Mouse (Mus musculus) neural tube, embryonic 14.5 days (tissue): ENCODE data around the gene Nps. TPM values are rescaled to one million over a fixed set of nuclear protein-coding genes. Genes with fewer than 3 reads are reported as not detected.
"Not testable (repeated sequence)": the region's sequence is repeated elsewhere in the genome, so short reads cannot be mapped to it uniquely, and the experiment has no call there.

Experiments used
- ATAC-seq: fragments of 200-750 bp; cut with Nextera tagmentation; 2 replicates; pipeline ENCODE4 v1.8.0; 2017; ENCODE audit warnings: low read depth, mild to moderate bottlenecking, moderate TSS enrichment, moderate library complexity
- H3K27ac ChIP-seq: fragments of 300-500 bp; sonication (generic); 2 replicates; pipeline ENCODE4 v1.5.1; 2014; ENCODE audit warnings: low read depth, mild to moderate bottlenecking, control low read depth, low read length, moderate library complexity, mixed read lengths
- H3K27me3 ChIP-seq: fragments of 300-500 bp; sonication (generic); 2 replicates; pipeline ENCODE4 v1.6.1; 2014; ENCODE audit warnings: low read length; ENCODE audit not compliant: control insufficient read depth, insufficient read depth
- H3K36me3 ChIP-seq: fragments of 300-500 bp; sonication (generic); 2 replicates; pipeline ENCODE4 v1.6.1; 2014; ENCODE audit warnings: low read length, mixed read lengths; ENCODE audit not compliant: control insufficient read depth, insufficient read depth
- H3K4me1 ChIP-seq: fragments of 300-500 bp; sonication (generic); 2 replicates; pipeline ENCODE4 v1.6.1; 2014; ENCODE audit warnings: low read length; ENCODE audit not compliant: control insufficient read depth, insufficient read depth
- H3K4me2 ChIP-seq: fragments of 300-500 bp; sonication (generic); 2 replicates; pipeline ENCODE4 v1.6.1; 2014; ENCODE audit warnings: mild to moderate bottlenecking, low read depth, low read length, control low read depth
- H3K4me3 ChIP-seq: fragments of 300-500 bp; sonication (generic); 2 replicates; pipeline ENCODE4 v1.5.1; 2014; ENCODE audit warnings: low read depth, low read length, control low read depth, mixed read lengths
- H3K9ac ChIP-seq: fragments of 300-500 bp; sonication (generic); replicated peaks from 2 replicates; pipeline ENCODE4 v1.6.1; 2014; ENCODE audit warnings: low read depth, mild to moderate bottlenecking, control low read depth, low read length, mixed read lengths
- H3K9me3 ChIP-seq: fragments of 300-500 bp; sonication (generic); 2 replicates; pipeline ENCODE4 v1.6.1; 2016; ENCODE audit warnings: low read length; ENCODE audit not compliant: control insufficient read depth
- WGBS: fragments of 180-500 bp; shearing (Covaris S2); extraction: QIAGEN DNeasy Blood & Tissue Kit; methylation state at CpG from one replicate; pipeline ENCODE4 v1.1.7; 2014; 5-methylcytosine and 5-hydroxymethylcytosine counted together
- polyA plus RNA-seq: library from polyadenylated mRNA; unstranded; fragments of >200 nt; fragmentation: Nextera tagmentation; extraction: Ambion mirVana; gene quantifications from 2 replicates; pipeline ENCODE4 v1.2.1, GENCODE M21; 2014

Nps gene
- polyA plus RNA-seq: not detected in 2 replicates

GRCm38 (mm10) chr7:135258053-135258753 lies at the start of gene Nps:
TSS of gene Nps (plus strand) at chr7:135258703.
- H3K4me3 ChIP-seq, H3K27me3 ChIP-seq, ATAC-seq, H3K4me2 ChIP-seq, H3K27ac ChIP-seq, H3K36me3 ChIP-seq, H3K9me3 ChIP-seq, H3K9ac ChIP-seq, H3K4me1 ChIP-seq: not testable (repeated sequence)
- 91% methylated on average over 19 of the region's 19 CpGs for WGBS

DNA sequence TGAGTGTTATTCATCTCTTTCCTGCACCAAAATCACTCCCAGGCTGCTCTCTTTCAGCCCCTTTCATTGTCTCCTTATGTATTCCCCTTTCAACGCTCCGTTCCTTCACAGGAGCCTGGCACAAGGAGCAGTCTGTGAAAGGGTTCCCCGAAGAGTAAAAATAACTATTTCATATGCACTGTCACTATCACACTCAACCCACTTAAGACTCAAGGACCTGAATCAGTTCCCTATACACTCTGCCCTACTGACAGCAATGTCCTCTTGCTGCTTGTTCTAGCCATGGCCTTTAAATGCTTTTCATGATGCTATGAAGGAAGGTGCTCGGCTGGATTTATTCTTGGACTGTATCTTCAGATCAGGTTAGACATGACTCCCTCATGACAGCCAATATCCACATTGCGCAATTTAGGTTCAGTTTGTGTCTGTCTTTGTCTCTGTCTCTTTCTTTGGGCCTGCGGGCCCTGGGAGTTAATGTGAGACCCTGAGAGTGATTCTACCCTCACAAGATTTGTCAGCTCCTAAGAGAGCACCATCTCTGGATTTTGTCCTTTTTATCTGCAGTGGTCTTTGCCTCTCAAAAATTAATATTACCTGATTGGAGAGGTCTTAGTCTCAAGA lies 49.4 kb upstream of the Nps start:
- 88% methylated on average over 6 of the region's 6 CpGs for WGBS
- no peak overlapping the region for H3K4me3 ChIP-seq

GRCm38 (mm10) chr7:135210296-135210695 lies 48.2 kb upstream of the Nps start:
- H3K4me3 ChIP-seq: no peak overlapping the region
- H3K36me3 ChIP-seq: no peaks in the 10 kb centered on the region
- H3K9ac ChIP-seq: no peak overlapping the region
- H3K9me3 ChIP-seq: no peaks in the 10 kb centered on the region
- H3K4me2 ChIP-seq: no peak overlapping the region
- H3K27me3 ChIP-seq: no peaks in the 10 kb centered on the region
- H3K27ac ChIP-seq: no peak overlapping the region
- H3K4me1 ChIP-seq: no peaks in the 10 kb centered on the region
- no peak for ATAC-seq

More for the DNA sequence above, 49.4 kb upstream of the Nps start:
- Histone ChIP-seq H3K9me3 (no peaks in the 10 kb centered on the region), H3K27ac (no peak overlapping the region), H3K4me2 (no peak overlapping the region), H3K9ac (no peak overlapping the region), H3K4me1 (no peaks in the 10 kb centered on the region), H3K27me3 (no peaks in the 10 kb centered on the region), H3K36me3 (no peaks in the 10 kb centered on the region)
- ATAC-seq: no peak

- no peak overlapping the region for H3K27ac ChIP-seq
- no peaks in the 10 kb centered on the region for H3K36me3 ChIP-seq
- H3K9ac ChIP-seq: no peak overlapping the region
- 85% methylated on average over 2 of the region's 2 CpGs for WGBS
- no peak for ATAC-seq
- H3K27me3 ChIP-seq: no peaks in the 10 kb centered on the region
- no peaks in the 10 kb centered on the region for H3K4me1 ChIP-seq
- no peak overlapping the region for H3K4me2 ChIP-seq
- H3K4me3 ChIP-seq: no peak overlapping the region
- H3K9me3 ChIP-seq: no peaks in the 10 kb centered on the region
Observed at GRCm38 (mm10) chr7:135210831-135211230, 47.7 kb upstream of the Nps start.

GRCm38 (mm10) chr7:135212505-135212904 lies 46.0 kb upstream of the Nps start:
- H3K36me3 ChIP-seq: no peaks in the 10 kb centered on the region
- no peak overlapping the region for H3K4me2 ChIP-seq
- 29% methylated on average over 2 of the region's 2 CpGs for WGBS

DNA sequence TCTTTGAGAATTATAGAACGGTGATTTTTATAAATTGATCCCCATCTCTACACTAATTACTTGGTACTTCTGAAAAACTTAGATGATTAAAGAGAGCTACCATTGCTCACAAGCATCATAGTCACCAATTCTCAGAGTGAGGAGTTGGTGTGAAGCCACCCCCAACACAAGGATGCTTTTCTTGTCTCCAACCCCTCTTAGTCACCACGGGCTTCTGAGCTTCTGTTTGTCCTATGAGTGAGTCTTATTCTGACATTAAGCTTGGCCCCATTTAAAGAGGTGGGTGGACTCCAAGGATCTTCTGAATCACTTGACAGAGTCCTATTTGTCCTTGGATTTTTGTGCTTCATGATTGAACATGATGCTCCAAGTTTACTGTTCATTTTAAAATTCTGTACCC lies 37.0 kb upstream of the Nps start:
- H3K27ac ChIP-seq: no peak overlapping the region
- H3K4me1 ChIP-seq: no peaks in the 10 kb centered on the region
- WGBS: 87% methylated on average over 2 of the region's 2 CpGs
- H3K9me3 ChIP-seq: no peaks in the 10 kb centered on the region
- no peak overlapping the region for H3K9ac ChIP-seq
- ATAC-seq: no peak
- no peaks in the 10 kb centered on the region for H3K36me3 ChIP-seq
- H3K4me3 ChIP-seq: no peak overlapping the region
- no peaks in the 10 kb centered on the region for H3K27me3 ChIP-seq
- no peak overlapping the region for H3K4me2 ChIP-seq

More at GRCm38 (mm10) chr7:135212505-135212904, 46.0 kb upstream of the Nps start:
- no peaks in the 10 kb centered on the region for H3K4me1 ChIP-seq
- H3K9me3 ChIP-seq: no peaks in the 10 kb centered on the region
- no peak overlapping the region for H3K27ac ChIP-seq
- no peaks in the 10 kb centered on the region for H3K27me3 ChIP-seq
- H3K4me3 ChIP-seq: no peak overlapping the region
- H3K9ac ChIP-seq: no peak overlapping the region
- no peak for ATAC-seq

DNA sequence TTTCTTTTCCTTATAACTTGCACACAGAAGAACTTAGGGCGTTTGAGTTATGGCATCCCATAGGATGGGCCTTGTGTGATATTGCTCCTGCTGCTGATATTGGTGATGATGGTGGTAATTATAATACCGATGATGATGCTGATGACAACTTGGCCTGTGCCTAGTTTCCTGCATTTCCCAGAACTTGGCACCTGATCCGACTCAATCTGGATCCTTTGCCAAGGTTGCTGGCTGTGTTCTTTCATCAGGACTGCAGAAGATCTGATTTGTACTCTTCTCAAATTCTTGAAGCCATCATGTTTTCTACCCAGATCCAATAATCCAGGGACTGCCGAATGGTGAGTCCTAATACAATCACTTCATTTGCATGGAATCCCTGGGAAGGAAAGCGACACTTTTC lies 32.5 kb upstream of the Nps start:
- H3K4me2 ChIP-seq: no peak overlapping the region
- no peak overlapping the region for H3K9ac ChIP-seq
- ATAC-seq: no peak
- no peaks in the 10 kb centered on the region for H3K9me3 ChIP-seq
- 89% methylated on average over 5 of the region's 5 CpGs for WGBS
- no peaks in the 10 kb centered on the region for H3K36me3 ChIP-seq
- no peak overlapping the region for H3K4me3 ChIP-seq
- H3K27me3 ChIP-seq: no peaks in the 10 kb centered on the region
- no peaks in the 10 kb centered on the region for H3K4me1 ChIP-seq
- H3K27ac ChIP-seq: no peak overlapping the region

- Histone ChIP-seq H3K9ac (no peak overlapping the region), H3K4me2 (no peak overlapping the region), H3K9me3 (no peaks in the 10 kb centered on the region), H3K4me1 (no peaks in the 10 kb centered on the region), H3K27ac (no peak overlapping the region), H3K36me3 (no peaks in the 10 kb centered on the region), H3K4me3 (no peak overlapping the region), H3K27me3 (no peaks in the 10 kb centered on the region)
- no peak for ATAC-seq
- WGBS: 65% methylated on average over 3 of the region's 3 CpGs
Observed at GRCm38 (mm10) chr7:135237152-135237551, 21.4 kb upstream of the Nps start.

DNA sequence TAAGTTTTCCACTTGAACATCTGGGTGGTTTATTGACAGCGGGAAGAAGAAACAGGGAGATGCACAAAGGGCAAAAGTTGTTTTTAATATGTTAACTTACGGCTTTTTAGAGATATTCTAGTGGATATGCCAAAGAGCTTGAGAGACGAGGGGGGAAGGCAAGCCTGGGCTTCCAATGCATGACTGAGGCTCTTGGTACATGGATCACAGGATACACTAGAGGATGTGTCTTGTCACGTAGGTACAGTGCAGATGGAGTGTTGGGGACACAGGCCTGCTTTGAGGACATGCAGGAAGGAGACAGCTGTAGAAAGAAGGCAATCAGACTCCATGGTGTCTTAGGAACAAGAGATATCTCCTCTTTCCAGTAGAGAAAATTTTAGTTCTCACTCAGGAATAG lies 19.1 kb upstream of the Nps start:
- no peaks in the 10 kb centered on the region for H3K27me3 ChIP-seq
- no peaks in the 10 kb centered on the region for H3K4me1 ChIP-seq
- no peak overlapping the region for H3K27ac ChIP-seq
- no peak overlapping the region for H3K4me2 ChIP-seq
- WGBS: 83% methylated on average over 4 of the region's 4 CpGs
- H3K9me3 ChIP-seq: no peaks in the 10 kb centered on the region
- no peak overlapping the region for H3K9ac ChIP-seq
- H3K4me3 ChIP-seq: no peak overlapping the region
- ATAC-seq: no peak
- H3K36me3 ChIP-seq: no peaks in the 10 kb centered on the region
